Mouse (Mus musculus) lung, embryonic 16.5 days (tissue): ENCODE results near the gene Ttll8. TPM values are rescaled to one million over a fixed set of nuclear protein-coding genes. Genes with fewer than 3 reads are reported as not detected.

Experiments used
- ATAC-seq: fragments of 200-750 bp; cut with Nextera tagmentation; 2 replicates; pipeline ENCODE4 v1.8.0; 2017; ENCODE audit warnings: low read depth, mild to moderate bottlenecking, moderate library complexity
- H3K27ac ChIP-seq: fragments of 300-500 bp; sonication (generic); 2 replicates; pipeline ENCODE4 v1.5.1; 2014; ENCODE audit warnings: mild to moderate bottlenecking, control low read depth, low read length
- H3K27me3 ChIP-seq: fragments of 300-500 bp; sonication (generic); 2 replicates; pipeline ENCODE4 v1.6.1; 2014; ENCODE audit warnings: low read depth, low read length, mixed read lengths; ENCODE audit not compliant: control insufficient read depth, insufficient read depth
- H3K36me3 ChIP-seq: fragments of 300-500 bp; sonication (generic); 2 replicates; pipeline ENCODE4 v1.6.1; 2014; ENCODE audit warnings: low read length; ENCODE audit not compliant: control insufficient read depth, insufficient read depth
- H3K4me1 ChIP-seq: fragments of 300-500 bp; sonication (generic); replicated peaks from 2 replicates; pipeline ENCODE4 v1.6.1; 2014; ENCODE audit warnings: low read length, mixed read lengths; ENCODE audit not compliant: control insufficient read depth, insufficient read depth
- H3K4me2 ChIP-seq: fragments of 300-500 bp; sonication (generic); 2 replicates; pipeline ENCODE4 v1.6.1; 2014; ENCODE audit warnings: low read depth, low read length, control low read depth
- H3K4me3 ChIP-seq: fragments of 300-500 bp; sonication (generic); 2 replicates; pipeline ENCODE4 v1.5.1; 2014; ENCODE audit warnings: mild to moderate bottlenecking, low read length, control low read depth
- H3K9ac ChIP-seq: fragments of 300-500 bp; sonication (generic); 2 replicates; pipeline ENCODE4 v1.6.1; 2014; ENCODE audit warnings: low read length, control low read depth
- H3K9me3 ChIP-seq: fragments of 300-500 bp; sonication (generic); 2 replicates; pipeline ENCODE4 v1.6.1; 2016; ENCODE audit warnings: low read length; ENCODE audit not compliant: control insufficient read depth
- WGBS: fragments of 180-500 bp; shearing (Covaris S2); extraction: QIAGEN DNeasy Blood & Tissue Kit; methylation state at CpG from one replicate; pipeline ENCODE4 v1.1.7; 2014; 5-methylcytosine and 5-hydroxymethylcytosine counted together
- polyA plus RNA-seq: library from polyadenylated mRNA; unstranded; fragments of >200 nt; fragmentation: Nextera tagmentation; extraction: Ambion mirVana; gene quantifications from 2 replicates; pipeline ENCODE4 v1.2.1, GENCODE M21; 2015

The Ttll8 gene
- polyA plus RNA-seq, 1 experiment from 2014 or later, result not detected

GRCm38 (mm10) chr15:88892252-88892651, 62.0 kb downstream of the Ttll8 start:
- Histone ChIP-seq H3K4me2 (no peak overlapping the region), H3K4me3 (no peak overlapping the region), H3K4me1 (peaks cover 9% of the 10 kb centered on the region), H3K9me3 (no peaks in the 10 kb centered on the region), H3K27ac (no peak overlapping the region), H3K27me3 (no peaks in the 10 kb centered on the region), H3K36me3 (no peaks in the 10 kb centered on the region), H3K9ac (no peak overlapping the region)
- ATAC-seq, result no peak
- 71% methylated on average over 1 of the region's 1 CpGs for WGBS

GRCm38 (mm10) chr15:88891676-88892040, 62.6 kb downstream of the Ttll8 start:
- Histone ChIP-seq H3K4me1 (peaks cover 9% of the 10 kb centered on the region), H3K27ac (no peak overlapping the region), H3K9me3 (no peaks in the 10 kb centered on the region), H3K27me3 (no peaks in the 10 kb centered on the region), H3K4me3 (no peak overlapping the region; the same call in 1 of the 2 replicates), H3K4me2 (peak overlapping the region; percentile 97), H3K36me3 (no peaks in the 10 kb centered on the region), H3K9ac (no peak overlapping the region)
- ATAC-seq, result no peak
- 68% methylated on average over 8 of the region's 8 CpGs for WGBS

- H3K9me3 ChIP-seq, result no peaks in the 10 kb centered on the region
- peak overlapping the region; percentile 12; the same call in 1 of the 2 replicates for H3K27ac ChIP-seq
- H3K36me3 ChIP-seq, result no peaks in the 10 kb centered on the region
- peak overlapping the region; percentile 71 for H3K9ac ChIP-seq
- ATAC-seq, result peak; percentile 92
- WGBS, result 2% methylated on average over 41 of the region's 41 CpGs
- peak overlapping the region; percentile 97 for H3K4me2 ChIP-seq
- H3K4me1 ChIP-seq, result peaks cover 9% of the 10 kb centered on the region
- H3K27me3 ChIP-seq, result no peaks in the 10 kb centered on the region
- peak overlapping the region; percentile 57 for H3K4me3 ChIP-seq
These were observed 63.2 kb downstream of the Ttll8 start for GRCm38 (mm10) chr15:88890751-88891675.

GRCm38 (mm10) chr15:88889994-88890393, 64.2 kb downstream of the Ttll8 start:
- 88% methylated on average over 3 of the region's 3 CpGs for WGBS
- Histone ChIP-seq H3K9me3 (no peaks in the 10 kb centered on the region), H3K27me3 (no peaks in the 10 kb centered on the region), H3K4me1 (peaks cover 9% of the 10 kb centered on the region), H3K4me2 (peak overlapping the region; percentile 97), H3K4me3 (no peak overlapping the region; the same call in 1 of the 2 replicates), H3K9ac (no peak overlapping the region; the same call in 1 of the 2 replicates), H3K36me3 (no peaks in the 10 kb centered on the region), H3K27ac (no peak overlapping the region)
- no peak for ATAC-seq

GRCm38 (mm10) chr15:88889032-88889431, 65.2 kb downstream of the Ttll8 start:
- Histone ChIP-seq H3K27ac (no peak overlapping the region), H3K9ac (no peak overlapping the region), H3K4me3 (no peak overlapping the region), H3K9me3 (no peaks in the 10 kb centered on the region), H3K27me3 (no peaks in the 10 kb centered on the region), H3K4me1 (peaks cover 9% of the 10 kb centered on the region), H3K4me2 (no peak overlapping the region), H3K36me3 (no peaks in the 10 kb centered on the region)
- 63% methylated on average over 3 of the region's 3 CpGs for WGBS
- ATAC-seq, result no peak

- Histone ChIP-seq H3K27me3 (no peaks in the 10 kb centered on the region), H3K4me3 (no peak overlapping the region), H3K4me1 (peaks cover 4% of the 10 kb centered on the region; the same call in 1 of the 2 replicates), H3K9me3 (no peaks in the 10 kb centered on the region), H3K36me3 (no peaks in the 10 kb centered on the region), H3K27ac (no peak overlapping the region), H3K9ac (no peak overlapping the region), H3K4me2 (no peak overlapping the region)
- WGBS, result 72% methylated on average over 6 of the region's 6 CpGs
- ATAC-seq, result no peak
These were observed 68.8 kb downstream of the Ttll8 start for GRCm38 (mm10) chr15:88885376-88885775.

GRCm38 (mm10) chr15:88883342-88883741, 70.9 kb downstream of the Ttll8 start:
- H3K4me3 ChIP-seq, result no peak overlapping the region
- WGBS, result 71% methylated on average over 9 of the region's 9 CpGs
- H3K4me1 ChIP-seq, result no peaks in the 10 kb centered on the region
- H3K36me3 ChIP-seq, result no peaks in the 10 kb centered on the region
- no peak overlapping the region for H3K9ac ChIP-seq
- no peaks in the 10 kb centered on the region for H3K9me3 ChIP-seq
- no peak overlapping the region for H3K27ac ChIP-seq
- no peak for ATAC-seq
- no peaks in the 10 kb centered on the region for H3K27me3 ChIP-seq
- H3K4me2 ChIP-seq, result no peak overlapping the region

- H3K36me3 ChIP-seq, result no peaks in the 10 kb centered on the region
- ATAC-seq, result no peak
- no peaks in the 10 kb centered on the region for H3K9me3 ChIP-seq
- H3K9ac ChIP-seq, result no peak overlapping the region
- no peak overlapping the region for H3K4me2 ChIP-seq
- 44% methylated on average over 4 of the region's 4 CpGs for WGBS
- no peak overlapping the region for H3K27ac ChIP-seq
- H3K4me1 ChIP-seq, result no peaks in the 10 kb centered on the region
- no peaks in the 10 kb centered on the region for H3K27me3 ChIP-seq
- no peak overlapping the region for H3K4me3 ChIP-seq
These were observed 71.4 kb downstream of the Ttll8 start for GRCm38 (mm10) chr15:88882851-88883250.

GRCm38 (mm10) chr15:88881253-88882044, 72.8 kb downstream of the Ttll8 start:
- no peak overlapping the region for H3K4me3 ChIP-seq
- H3K36me3 ChIP-seq, result no peaks in the 10 kb centered on the region
- 60% methylated on average over 22 of the region's 22 CpGs for WGBS
- no peak overlapping the region for H3K4me2 ChIP-seq
- H3K9ac ChIP-seq, result no peak overlapping the region
- no peak overlapping the region for H3K27ac ChIP-seq
- no peaks in the 10 kb centered on the region for H3K9me3 ChIP-seq
- ATAC-seq, result no peak
- H3K4me1 ChIP-seq, result no peaks in the 10 kb centered on the region
- no peaks in the 10 kb centered on the region for H3K27me3 ChIP-seq
